8 mouse cellular contexts compared by ENCODE assay signal in the genomic region with DNA sequence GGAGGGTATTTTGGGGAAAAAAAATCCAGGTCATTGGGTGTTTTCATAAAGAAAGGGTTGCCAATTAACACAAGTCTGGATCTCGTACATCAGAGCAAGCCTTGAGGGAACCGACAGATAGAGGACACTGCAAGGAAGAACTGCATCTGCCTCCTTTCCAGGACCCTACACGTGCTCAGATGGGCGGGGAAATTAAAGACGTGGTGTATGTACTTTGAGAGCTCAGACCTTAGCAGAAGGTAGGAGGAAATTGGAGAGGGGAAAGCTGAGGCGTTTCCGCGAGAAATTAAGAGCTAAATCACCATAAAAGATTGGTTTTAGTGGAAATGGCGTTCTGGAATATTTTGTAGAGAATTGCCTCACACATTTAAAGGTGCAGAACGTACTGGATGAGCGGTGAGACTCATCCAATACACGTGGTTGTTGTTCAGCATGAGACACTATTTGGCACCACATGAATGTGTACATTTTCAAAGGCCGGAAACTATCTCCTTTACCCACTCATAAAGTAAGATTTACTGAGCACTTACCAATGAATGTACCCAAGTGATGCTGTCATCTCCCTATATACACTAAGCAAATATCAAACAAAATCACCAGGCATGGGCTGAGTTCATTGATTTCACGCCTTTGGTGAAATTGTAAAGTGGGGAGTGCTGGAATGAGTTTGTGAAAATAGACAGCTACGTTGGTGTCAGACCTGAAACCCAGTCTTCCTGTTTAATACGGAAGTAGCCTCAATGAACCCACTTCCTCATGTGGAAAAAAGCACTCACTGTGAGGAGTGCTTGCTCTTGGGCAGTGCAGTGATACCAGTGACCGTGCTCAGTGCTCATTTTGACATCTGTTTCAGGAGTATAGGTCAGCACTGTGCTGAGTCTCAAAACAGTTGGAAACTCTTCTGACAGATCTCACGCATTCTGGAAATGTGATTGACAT. TPM values are rescaled to one million over a fixed set of nuclear protein-coding genes. Genes with fewer than 3 reads are reported as not detected.
DNase-seq lines count a peak whose midpoint lies in the region; ATAC-seq lines count a peak whose summit lies in the region.

No protein-coding gene starts in this region.

- peak overlapping the region; percentile 95 for H3K4me3 ChIP-seq in intestine, embryonic 14.5 days (ENCODE audit: low read depth, low read length)

- ATAC-seq in erythroblast, adult 5-6 weeks (replicated peaks; ENCODE audit: low FRiP score, poor library complexity, severe bottlenecking) = 0 out of 2 replicates have a peak, but pooled peaks have one; percentile 42
- ATAC-seq in intestine, embryonic 14.5 days (replicated peaks; ENCODE audit: low FRiP score, low TSS enrichment, low read depth) = peak; percentile 49

- peaks cover 12% of the 10 kb centered on the region for H3K4me1 ChIP-seq in intestine, embryonic 14.5 days (replicated peaks; ENCODE audit: control insufficient read depth, insufficient read depth, low read length)

- no peaks in the 10 kb centered on the region for H3K27me3 ChIP-seq in intestine, embryonic 14.5 days (replicated peaks; ENCODE audit: control insufficient read depth, insufficient read depth, low read length)
- H3K27me3 ChIP-seq in splenic B cell, adult 2 months (ENCODE audit: control insufficient read depth, insufficient read depth, low read length, poor library complexity, severe bottlenecking) = no peaks in the 10 kb centered on the region

- peak overlapping the region; percentile 85 for H3K27ac ChIP-seq in intestine, embryonic 14.5 days (ENCODE audit: low read depth)

- 33% methylated on average over 18 of the region's 18 CpGs for WGBS in intestine, embryonic 14.5 days

- peak overlapping the region; percentile 82 for H3K4me2 ChIP-seq in intestine, embryonic 14.5 days (ENCODE audit: low read length)

- H3K36me3 ChIP-seq in intestine, embryonic 14.5 days (ENCODE audit: control insufficient read depth, insufficient read depth, low read length) = peaks cover 23% of the 10 kb centered on the region
- H3K36me3 ChIP-seq in splenic B cell, adult 2 months (ENCODE audit: control insufficient read depth, insufficient read depth, low read length, poor library complexity, severe bottlenecking) = no peaks in the 10 kb centered on the region

- peak; percentile 10 to 18 for DNase-seq in heart, adult 9 months (ENCODE audit: low spot score in 2 of 2)
- no peak for DNase-seq in heart, postnatal 36 days
- DNase-seq in ES-CJ7 (ENCODE audit: low read depth, low spot score) = peak; percentile 32
- DNase-seq in intestine, embryonic 14.5 days (ENCODE audit: low spot score) = no peak
- peak; percentile 26 for DNase-seq in lung, postnatal 10 days
- DNase-seq in splenic B cell, adult 2 months (ENCODE audit: low read depth, low spot score) = peak; percentile 74
- no peak for DNase-seq in frontal cortex, postnatal 25 days (ENCODE audit: low spot score in 2 of 2)

- H3K9ac ChIP-seq in intestine, embryonic 14.5 days (ENCODE audit: low read length) = peak overlapping the region; percentile 89

- intact Hi-C loops in heart, postnatal 36 days (cut with DNase I) = loop anchor here (2.0 kb wide), 2 partner anchors 30 to 130 kb away; a partner anchor contains a TSS

- no peaks in the 10 kb centered on the region for H3K9me3 ChIP-seq in intestine, embryonic 14.5 days (ENCODE audit: control insufficient read depth, low read length)

RNA-seq across cellular contexts. Expression of a gene that starts 0.9 kb away (rescaled TPM):
- total RNA-seq in heart, postnatal 36 days (2021) = 10 to 100 TPM; 44.6 to 44.9 TPM
- total RNA-seq in erythroblast, adult 5-6 weeks (2015; ENCODE audit: low replicate concordance) = 11.7 and 14.0 TPM in 2 replicates
- 6.8 and 12.7 TPM in 2 replicates for total RNA-seq in erythroblast, adult 5-6 weeks (2017; ENCODE audit: low replicate concordance)
- 48.7 and 50.5 TPM in 2 replicates for polyA plus RNA-seq in intestine, embryonic 14.5 days (2014; fragmentation: Nextera tagmentation; extraction: Ambion mirVana)

RNA-seq across cellular contexts. Expression of a gene that starts 1.8 kb away (rescaled TPM):
- 10 to 100 TPM; 37.3 to 37.7 TPM for total RNA-seq in heart, postnatal 36 days (2021)
- total RNA-seq in erythroblast, adult 5-6 weeks (2015; ENCODE audit: low replicate concordance) = 43.8 and 52.7 TPM in 2 replicates
- 11.8 and 19.7 TPM in 2 replicates for total RNA-seq in erythroblast, adult 5-6 weeks (2017; ENCODE audit: low replicate concordance)
- 121 and 122 TPM in 2 replicates for polyA plus RNA-seq in intestine, embryonic 14.5 days (2014; fragmentation: Nextera tagmentation; extraction: Ambion mirVana)

RNA-seq across cellular contexts. Expression of a gene that starts 29.2 kb away (rescaled TPM):
- total RNA-seq in heart, postnatal 36 days (2021) = 10 to 100 TPM; 12.2 to 17.4 TPM
- total RNA-seq in erythroblast, adult 5-6 weeks (2015; ENCODE audit: low replicate concordance) = 11.1 and 15.9 TPM in 2 replicates
- 5.4 and 7.3 TPM in 2 replicates for total RNA-seq in erythroblast, adult 5-6 weeks (2017; ENCODE audit: low replicate concordance)
- polyA plus RNA-seq in intestine, embryonic 14.5 days (2014; fragmentation: Nextera tagmentation; extraction: Ambion mirVana) = 48.4 and 51.7 TPM in 2 replicates

Comparison
In these comparisons a context has a peak if more than half of its experiments do, and no peak if none do; other contexts are left out.
1. DNase-seq: peak in heart, adult 9 months (2 of 2), ES-CJ7 (single experiment), lung, postnatal 10 days (single experiment) and splenic B cell, adult 2 months (single experiment); none in heart, postnatal 36 days (0 of 2), intestine, embryonic 14.5 days (single experiment) and frontal cortex, postnatal 25 days (0 of 2).